Mouse (Mus musculus) urinary bladder, postnatal 36 days (tissue): ENCODE measurements around the gene Nop2.

ENCODE experiments used
- DNase-seq, 2 experiments: peaks; one replicate each; pipeline ENCODE4 v3.0.0; 2022; ENCODE audit warnings: low spot score in 2 of 2, mixed read lengths in 1 of 2

The Nop2 gene

GRCm38 (mm10) chr6:125109371-125109770, 22.3 kb upstream of the Nop2 start:
- DNase-seq: no peak

- no peak for DNase-seq
Measured at GRCm38 (mm10) chr6:125110927-125111326, 20.8 kb upstream of the Nop2 start.

- DNase-seq: no peak
Measured at GRCm38 (mm10) chr6:125112553-125112952, 19.2 kb upstream of the Nop2 start.

- DNase-seq: no peak
Measured at GRCm38 (mm10) chr6:125119387-125119786, 12.3 kb upstream of the Nop2 start.

GRCm38 (mm10) chr6:125128724-125129123, 3.0 kb upstream of the Nop2 start:
- no peak for DNase-seq

- no peak for DNase-seq
Measured at GRCm38 (mm10) chr6:125129710-125130402, 1.9 kb upstream of the Nop2 start.

- DNase-seq: no peak
Measured at GRCm38 (mm10) chr6:125132470-125132869, 761 bp downstream of the Nop2 start.

GRCm38 (mm10) chr6:125137002-125137671, 5.4 kb downstream of the Nop2 start:
- no peak for DNase-seq

GRCm38 (mm10) chr6:125139747-125140146, 8.0 kb downstream of the Nop2 start:
- DNase-seq: no peak

GRCm38 (mm10) chr6:125142436-125142835, 10.7 kb downstream of the Nop2 start:
- DNase-seq: no peak

GRCm38 (mm10) chr6:125143128-125143527, 11.4 kb downstream of the Nop2 start:
- no peak for DNase-seq

GRCm38 (mm10) chr6:125143904-125144303, 12.2 kb downstream of the Nop2 start:
- no peak for DNase-seq

GRCm38 (mm10) chr6:125145001-125145400, 13.3 kb downstream of the Nop2 start, which contains the start of gene Iffo1:
Gene Iffo1, plus strand, starts transcription at chr6:125145241.
- peak; percentile 64 to 86 for DNase-seq

GRCm38 (mm10) chr6:125145479-125145951, 13.8 kb downstream of the Nop2 start:
- no peak for DNase-seq

- DNase-seq: no peak
Measured at GRCm38 (mm10) chr6:125146148-125146547, 14.4 kb downstream of the Nop2 start.

- DNase-seq: no peak
Measured at GRCm38 (mm10) chr6:125146797-125147196, 15.1 kb downstream of the Nop2 start.

- DNase-seq: no peak
Measured at GRCm38 (mm10) chr6:125147329-125147728, 15.6 kb downstream of the Nop2 start.

- no peak for DNase-seq
Measured at GRCm38 (mm10) chr6:125148251-125148925, 16.7 kb downstream of the Nop2 start.

GRCm38 (mm10) chr6:125148926-125149568, 17.3 kb downstream of the Nop2 start:
- no peak for DNase-seq

GRCm38 (mm10) chr6:125149569-125149950, 17.9 kb downstream of the Nop2 start:
- DNase-seq: no peak

- DNase-seq: peak; percentile 40 to 43
Measured at GRCm38 (mm10) chr6:125152212-125153017, 20.7 kb downstream of the Nop2 start.
